Mouse (Mus musculus) monocyte, adult 2 months (primary cell): ENCODE results near the gene Gm27021.
A peak's percentile ranks its signal among the peaks of the same experiment; 100 is the strongest.

ENCODE experiments used
- DNase-seq, 2 experiments: peaks; one replicate each; pipeline ENCODE4 v3.0.0; 2022; ENCODE audit warnings: low spot score in 2 of 2, low read depth in 1 of 2

Gm27021 gene

GRCm38 (mm10) chr8:120569123-120569522, 98.8 kb downstream of the Gm27021 start:
- DNase-seq, result no peak

- no peak for DNase-seq
Observed at GRCm38 (mm10) chr8:120568164-120568798, 99.6 kb downstream of the Gm27021 start.

- no peak for DNase-seq
Observed at GRCm38 (mm10) chr8:120567731-120568130, 100.1 kb downstream of the Gm27021 start.

GRCm38 (mm10) chr8:120566681-120567080, 101.2 kb downstream of the Gm27021 start:
- no peak for DNase-seq

GRCm38 (mm10) chr8:120565151-120565711, 102.6 kb downstream of the Gm27021 start:
- no peak for DNase-seq

- DNase-seq, result peak; percentile 94 to 96
Observed at GRCm38 (mm10) chr8:120563851-120564837, 103.7 kb downstream of the Gm27021 start.

GRCm38 (mm10) chr8:120563348-120563724, 104.5 kb downstream of the Gm27021 start:
- DNase-seq, result no peak

GRCm38 (mm10) chr8:120562680-120563347, 105.1 kb downstream of the Gm27021 start:
- no peak for DNase-seq

- DNase-seq, result no peak
Observed at GRCm38 (mm10) chr8:120561539-120562435, 106.1 kb downstream of the Gm27021 start.

- no peak for DNase-seq
Observed at GRCm38 (mm10) chr8:120560535-120560934, 107.3 kb downstream of the Gm27021 start.

- no peak for DNase-seq
Observed at GRCm38 (mm10) chr8:120559654-120560053, 108.2 kb downstream of the Gm27021 start.
